Mouse (Mus musculus) G1E (cell line): ENCODE results near the gene Crym. TPM values are rescaled to one million over a fixed set of nuclear protein-coding genes. Genes with fewer than 3 reads are reported as not detected.

Experiments used
- ATAC-seq: 2 replicates; pipeline ENCODE4 v1.8.0; 2016; ENCODE audit warnings: mild to moderate bottlenecking; ENCODE audit not compliant: insufficient number of reproducible peaks, poor library complexity, low FRiP score, severe bottlenecking; ENCODE audit errors: extremely low read depth
- DNase-seq: peaks from one replicate; pipeline ENCODE4 v3.0.0; 2012; ENCODE audit warnings: low spot score
- H3K27me3 ChIP-seq: 2 replicates; pipeline ENCODE4 v1.6.1; 2012; ENCODE audit warnings: mild to moderate bottlenecking, low read length, inconsistent platforms; ENCODE audit not compliant: insufficient read depth
- H3K36me3 ChIP-seq: replicated peaks from 2 replicates; pipeline ENCODE3; 2012; ENCODE audit warnings: mild to moderate bottlenecking, inconsistent platforms
- H3K4me1 ChIP-seq: 2 replicates; pipeline ENCODE4 v1.6.1; 2012; ENCODE audit warnings: low read depth, low read length, inconsistent platforms, mixed read lengths; ENCODE audit not compliant: insufficient read depth
- H3K4me3 ChIP-seq: 2 replicates; pipeline ENCODE4 v1.5.1; 2012; ENCODE audit warnings: low read depth, mild to moderate bottlenecking, inconsistent platforms, low read length, moderate library complexity, mixed read lengths
- H3K9me3 ChIP-seq: replicated peaks from 2 replicates; pipeline ENCODE4 v1.6.1; 2012; ENCODE audit warnings: inconsistent platforms
- CTCF ChIP-seq: IDR thresholded peaks from 2 replicates; pipeline ENCODE4 v1.5.1; 2012; ENCODE audit warnings: low read depth, low read length, inconsistent platforms, mixed read lengths
- GATA1 ChIP-seq: IDR thresholded peaks from 2 replicates; pipeline ENCODE4 v1.6.1; 2012; ENCODE audit warnings: borderline replicate concordance, low read length, inconsistent platforms, mixed read lengths
- GATA2 ChIP-seq: IDR thresholded peaks from 2 replicates; pipeline ENCODE4 v1.6.1; 2012; ENCODE audit warnings: low read depth, low read length, inconsistent platforms, borderline replicate concordance
- POLR2AphosphoS5 ChIP-seq: IDR thresholded peaks from 2 replicates; pipeline ENCODE4 v1.6.1; 2012; ENCODE audit warnings: low read depth, low read length, inconsistent platforms; ENCODE audit not compliant: insufficient replicate concordance
- TAL1 ChIP-seq: conservative IDR thresholded peaks from 2 replicates; pipeline ENCODE4 v1.6.1; 2012; ENCODE audit warnings: low read depth, low read length, inconsistent platforms, mixed read lengths
- polyA plus RNA-seq: library from polyadenylated mRNA; stranded (reverse); fragments of >175 nt; gene quantifications from 2 replicates; pipeline ENCODE4 v1.2.3, GENCODE M21; 2012
- total RNA-seq, 2 experiments: library from RNA; stranded (forward) in 1 of 2; stranded (reverse) in 1 of 2; fragments of 200-1000 nt in 1 of 2; fragments of >200 nt in 1 of 2; fragmentation: Nextera tagmentation in 1 of 2; gene quantifications; 2 replicates each; pipeline ENCODE4 v1.2.3; 2014 to 2017

Crym gene
- total and polyA plus RNA-seq, 3 experiments = 0.11 TPM; not detected in 2

- no peak for DNase-seq
- Histone ChIP-seq H3K4me1 (no peaks in the 10 kb centered on the region), H3K4me3 (no peak overlapping the region), H3K27me3 (peaks cover 2% of the 10 kb centered on the region; the same call in 1 of the 2 replicates), H3K9me3 (no peaks in the 10 kb centered on the region), H3K36me3 (no peaks in the 10 kb centered on the region)
- TF ChIP-seq POLR2AphosphoS5 (no peak), CTCF (no peak), GATA2 (no peak), GATA1 (no peak), TAL1 (no peak)
- ATAC-seq = no peak
These were observed 38.2 kb downstream of the Crym start for GRCm38 (mm10) chr7:120163581-120164251.

GRCm38 (mm10) chr7:120158121-120158613, 43.7 kb downstream of the Crym start:
- no peak overlapping the region for H3K4me3 ChIP-seq
- H3K36me3 ChIP-seq = no peaks in the 10 kb centered on the region
- no peak for DNase-seq
- no peaks in the 10 kb centered on the region for H3K4me1 ChIP-seq
- no peaks in the 10 kb centered on the region for H3K9me3 ChIP-seq
- ATAC-seq = no peak
- TF ChIP-seq GATA1 (no peak), GATA2 (no peak), TAL1 (no peak), POLR2AphosphoS5 (no peak), CTCF (no peak)
- peaks cover 3% of the 10 kb centered on the region; the same call in 1 of the 2 replicates for H3K27me3 ChIP-seq

GRCm38 (mm10) chr7:120157575-120158061, 44.3 kb downstream of the Crym start:
- peaks cover 3% of the 10 kb centered on the region; the same call in 1 of the 2 replicates for H3K27me3 ChIP-seq
- no peaks in the 10 kb centered on the region for H3K9me3 ChIP-seq
- DNase-seq = no peak
- H3K36me3 ChIP-seq = no peaks in the 10 kb centered on the region
- TF ChIP-seq CTCF (no peak), TAL1 (no peak), POLR2AphosphoS5 (no peak), GATA1 (no peak), GATA2 (no peak)
- H3K4me3 ChIP-seq = no peak overlapping the region
- no peaks in the 10 kb centered on the region for H3K4me1 ChIP-seq
- no peak for ATAC-seq

- Histone ChIP-seq H3K27me3 (peaks cover 3% of the 10 kb centered on the region; the same call in 1 of the 2 replicates), H3K9me3 (no peaks in the 10 kb centered on the region), H3K4me3 (no peak overlapping the region), H3K4me1 (no peaks in the 10 kb centered on the region), H3K36me3 (no peaks in the 10 kb centered on the region)
- ATAC-seq = no peak
- no peak for TF ChIP-seq POLR2AphosphoS5
- no peak for TF ChIP-seq GATA2
- no peak for TF ChIP-seq CTCF
- no peak for TF ChIP-seq TAL1
- no peak for TF ChIP-seq GATA1
- DNase-seq = no peak
These were observed 45.0 kb downstream of the Crym start for GRCm38 (mm10) chr7:120156841-120157409.

GRCm38 (mm10) chr7:120150898-120151297, 51.0 kb downstream of the Crym start:
- no peak for ATAC-seq
- Histone ChIP-seq H3K27me3 (no peaks in the 10 kb centered on the region), H3K4me1 (no peaks in the 10 kb centered on the region), H3K9me3 (no peaks in the 10 kb centered on the region), H3K36me3 (no peaks in the 10 kb centered on the region), H3K4me3 (no peak overlapping the region)
- no peak for DNase-seq
- no peak for TF ChIP-seq GATA1
- TF ChIP-seq POLR2AphosphoS5 = no peak
- TF ChIP-seq GATA2 = no peak
- no peak for TF ChIP-seq TAL1
- no peak for TF ChIP-seq CTCF

GRCm38 (mm10) chr7:120150257-120150656, 51.7 kb downstream of the Crym start:
- Histone ChIP-seq H3K27me3 (no peaks in the 10 kb centered on the region), H3K4me1 (no peaks in the 10 kb centered on the region), H3K9me3 (no peaks in the 10 kb centered on the region), H3K4me3 (no peak overlapping the region), H3K36me3 (no peaks in the 10 kb centered on the region)
- ATAC-seq (no peak), DNase-seq (no peak)
- no peak for TF ChIP-seq GATA1
- no peak for TF ChIP-seq TAL1
- no peak for TF ChIP-seq CTCF
